Mouse (Mus musculus) leukemia stem cell, adult 10-12 weeks (primary cell): ENCODE data around the gene Serpina6. TPM values are rescaled to one million over a fixed set of nuclear protein-coding genes. Genes with fewer than 3 reads are reported as not detected.

Experiments used
- polyA plus RNA-seq: library from polyadenylated mRNA; stranded (reverse); fragments of >175 nt; gene quantifications from 2 replicates; pipeline ENCODE4 v1.2.3, GENCODE M21; 2012; ENCODE audit warnings: low replicate concordance

Gene Serpina6
- not detected in 2 replicates for polyA plus RNA-seq

DNA sequence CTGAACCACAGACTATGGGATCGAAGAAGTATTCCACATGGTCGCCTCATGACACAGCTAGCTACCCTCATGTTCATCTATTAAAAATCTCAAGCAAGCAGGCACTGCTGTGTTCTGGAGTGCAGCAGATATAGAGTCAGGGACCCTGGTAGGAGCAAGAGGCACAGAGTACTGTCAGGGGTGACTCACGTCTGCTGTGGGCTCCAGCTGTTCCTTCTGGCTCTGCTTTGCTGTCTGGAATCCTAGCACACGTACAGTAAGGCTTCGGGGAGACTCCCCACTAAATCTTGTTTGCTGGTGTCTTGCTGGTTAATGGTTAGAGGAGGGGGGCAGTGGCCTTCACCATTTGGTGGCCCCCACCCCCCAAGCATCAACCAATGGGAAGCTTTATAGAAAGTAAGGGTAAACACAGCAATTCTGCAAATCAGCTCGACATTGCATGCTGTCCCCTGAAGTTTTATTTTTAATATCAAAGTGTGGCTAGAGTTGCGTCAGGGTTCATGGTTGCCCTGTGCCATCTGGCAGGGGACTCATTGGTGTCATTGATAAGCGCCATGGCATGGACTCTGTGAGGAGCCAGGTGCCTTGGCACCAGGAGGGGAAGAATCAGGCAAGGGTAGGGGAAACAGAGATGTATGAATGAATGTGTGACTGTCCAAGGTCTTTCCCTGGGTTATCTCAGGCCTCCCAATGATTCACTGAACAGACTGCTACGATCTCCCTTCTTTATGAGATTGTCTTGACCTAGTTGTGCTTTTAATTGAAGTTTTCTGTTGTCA, at the start of gene Serpina6:
Gene Serpina6 (minus strand): TSS at position 365 of the 779 bp plus-strand sequence.

DNA sequence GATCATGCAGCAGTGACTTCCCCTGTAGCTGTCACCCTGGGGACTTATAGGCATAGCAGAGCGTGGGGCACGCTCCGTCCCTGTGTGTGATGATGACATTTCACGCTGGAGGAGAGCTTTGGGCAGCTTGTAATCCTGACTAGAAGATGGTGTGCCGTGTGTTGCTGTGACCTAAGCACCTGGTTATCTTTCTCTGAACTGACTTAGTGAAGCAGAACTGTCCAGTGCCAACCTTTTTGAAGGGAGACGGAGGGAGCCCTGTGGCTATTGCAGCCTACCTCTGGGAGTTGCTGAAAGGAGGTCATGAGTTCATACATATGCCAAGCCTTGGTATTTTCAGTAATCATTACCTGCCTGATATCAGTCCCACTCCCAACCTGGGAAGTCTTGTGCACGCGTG, 38.4 kb upstream of the Serpina6 start, which contains the start of gene Serpina1f:
Gene Serpina1f (minus strand): TSS at position 101 of the 400 bp plus-strand sequence.

DNA sequence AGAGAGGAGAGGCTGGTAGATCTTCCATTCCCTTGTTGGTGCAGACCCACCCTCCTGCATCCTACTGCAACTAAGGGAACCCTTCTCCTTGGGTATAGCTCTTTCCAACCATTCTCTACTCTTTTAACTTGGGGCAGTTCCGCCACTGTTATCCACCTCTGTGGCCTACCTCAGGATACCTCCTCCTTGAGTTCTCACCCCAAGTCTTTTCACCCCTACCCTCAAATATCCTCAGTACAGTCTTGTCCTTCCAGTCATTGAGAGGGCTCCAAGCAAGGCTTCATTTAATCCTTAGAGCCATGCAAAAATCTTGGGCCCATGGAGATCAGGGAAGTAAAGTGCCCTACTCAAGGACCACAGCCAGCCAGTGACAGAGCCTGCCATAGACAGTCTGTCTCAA, 19.0 kb upstream of the Serpina6 start, which contains the start of gene Serpina16:
Gene Serpina16 (minus strand): TSS at position 101 of the 400 bp plus-strand sequence.

DNA sequence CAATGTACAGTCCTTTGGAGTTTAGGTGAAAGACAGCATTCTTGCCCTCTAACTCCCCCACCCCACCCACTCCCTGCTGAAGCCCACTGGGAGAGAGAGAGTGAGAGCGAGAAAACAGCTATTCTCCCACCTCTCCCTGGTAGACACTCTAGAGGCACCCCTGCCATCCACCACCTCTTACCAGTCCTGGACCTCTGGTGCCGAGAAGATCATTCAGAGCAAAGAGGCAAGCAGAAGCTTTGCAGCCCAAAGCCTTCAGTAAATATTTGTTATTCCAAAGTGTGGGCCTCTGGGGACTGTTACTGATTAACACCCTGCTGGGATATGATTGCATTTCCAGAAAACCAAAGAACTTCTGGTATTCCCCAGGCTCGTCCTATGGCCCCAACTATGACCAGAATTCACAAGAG, 25.8 kb downstream of the Serpina6 start, which contains the start of gene Serpina10:
Gene Serpina10 (minus strand): TSS at position 242 of the 410 bp plus-strand sequence.

Other genes starting within 250 kb of the Serpina6 start
- not detected in 2 replicates for gene 9330161L09Rik, start 249.4 kb downstream of the Serpina6 start, polyA plus RNA-seq
- gene Ddx24, start 231.4 kb downstream of the Serpina6 start, polyA plus RNA-seq: 17.6 and 42.7 TPM in 2 replicates
- gene Ifi27, start 223.0 kb downstream of the Serpina6 start, polyA plus RNA-seq: 9.1 and 11.5 TPM in 2 replicates
- gene Ifi27l2a, start 213.5 kb downstream of the Serpina6 start, polyA plus RNA-seq: 13.3 and 39.8 TPM in 2 replicates
- gene Ifi27l2b, start 200.0 kb downstream of the Serpina6 start, polyA plus RNA-seq: not detected in 2 replicates
- not detected in 2 replicates for gene Ppp4r4, start 124.9 kb downstream of the Serpina6 start, polyA plus RNA-seq
- gene Serpina10, start 25.8 kb downstream of the Serpina6 start, polyA plus RNA-seq: not detected in 2 replicates
- not detected in 2 replicates for gene Serpina16, start 18.9 kb upstream of the Serpina6 start, polyA plus RNA-seq
- gene Serpina1f, start 38.3 kb upstream of the Serpina6 start, polyA plus RNA-seq: not detected in 2 replicates
- not detected in 2 replicates for gene Serpina1d, start 116.4 kb upstream of the Serpina6 start, polyA plus RNA-seq
- 0.13 TPM in 1 of 2 replicates, not detected in the other for gene Serpina1b, start 173.2 kb upstream of the Serpina6 start, polyA plus RNA-seq
- 1.1 TPM in 1 of 2 replicates, not detected in the other for gene Serpina1a, start 206.3 kb upstream of the Serpina6 start, polyA plus RNA-seq
- gene Serpina1c, start 247.7 kb upstream of the Serpina6 start, polyA plus RNA-seq: not detected in 2 replicates